8 mouse cellular contexts compared by ENCODE assay signal in the genomic region with DNA sequence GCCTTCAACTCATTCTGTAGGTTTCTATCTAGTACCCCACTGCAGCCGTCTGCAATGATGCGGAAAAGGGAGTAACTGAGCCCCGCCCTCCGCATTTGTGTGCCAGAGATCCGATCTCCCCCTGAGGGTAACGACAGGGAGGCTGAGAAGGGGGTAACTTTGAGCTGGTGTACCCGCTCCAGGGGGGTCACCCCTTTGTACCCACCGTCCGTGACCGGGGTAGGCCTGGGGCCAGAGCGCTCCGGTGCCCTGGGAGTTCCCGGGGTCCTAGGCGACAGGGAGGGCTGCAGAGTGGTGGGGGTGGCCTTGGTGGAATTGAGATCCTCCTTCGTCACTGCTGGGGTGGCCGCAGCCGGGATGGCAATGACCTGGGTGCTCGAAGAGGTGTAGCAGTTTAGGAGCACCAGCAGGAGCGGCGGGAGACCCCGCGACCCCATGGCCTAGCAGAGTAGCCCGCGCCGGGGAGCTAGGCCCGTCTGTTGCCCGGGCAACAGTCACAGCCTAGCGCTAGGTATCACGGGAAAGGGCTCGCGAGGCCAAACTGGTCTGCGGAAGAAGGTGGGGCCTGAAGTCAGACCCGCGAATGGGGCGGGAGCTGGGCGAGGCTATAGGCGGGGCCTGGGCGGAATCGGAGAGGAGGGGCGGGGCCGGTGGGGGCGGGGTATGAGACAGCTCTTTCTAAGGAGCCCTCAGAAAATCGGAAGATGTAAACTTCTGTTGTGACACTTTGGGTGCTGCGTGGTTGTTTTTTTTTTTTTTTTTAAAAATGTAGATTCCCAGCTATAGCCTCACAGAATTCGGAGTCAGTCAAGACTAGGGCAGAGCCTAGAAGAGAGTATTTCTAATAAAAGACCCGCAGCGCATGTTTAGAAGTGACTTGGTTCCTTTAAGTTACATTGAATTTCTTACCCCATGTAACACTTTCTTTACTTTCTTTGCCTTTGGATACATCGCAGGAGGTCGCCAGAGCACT. TPM values are rescaled to one million over a fixed set of nuclear protein-coding genes. Genes with fewer than 3 reads are reported as not detected.
DNase-seq lines count a peak whose midpoint lies in the region; ATAC-seq lines count a peak whose summit lies in the region.

A gene (minus strand): TSS at position 528 of the 973 bp plus-strand sequence.

- 2% methylated on average over 49 of the region's 49 CpGs for WGBS in hindbrain, embryonic 14.5 days

- H3K27me3 ChIP-seq in hindbrain, embryonic 14.5 days (ENCODE audit: control insufficient read depth, insufficient read depth, low read length): no peaks in the 10 kb centered on the region

- H3K27ac ChIP-seq in hindbrain, embryonic 14.5 days: peak within 1 kb of the TSS; percentile 77

- peak; percentile 97 for DNase-seq in R1 (ENCODE audit: low read depth, low spot score)
- peak; percentile 84 to 95 for DNase-seq in cerebellum, postnatal 25 days
- DNase-seq in frontal cortex, postnatal 25 days (ENCODE audit: low spot score in 2 of 2): peak; percentile 47 to 72
- DNase-seq in hindbrain, embryonic 14.5 days (ENCODE audit: low spot score): peak; percentile 88
- peak; percentile 82 to 83 for DNase-seq in layer of hippocampus, postnatal 36 days
- peak; percentile 92 to 94 for DNase-seq in lung, postnatal 4 days
- peak; percentile 84 for DNase-seq in retina, postnatal 7 days (ENCODE audit: low read depth, low spot score)
- DNase-seq in urinary bladder, adult 2 months (ENCODE audit: low spot score): peak; percentile 59

- peak within 1 kb of the TSS; percentile 77 for H3K4me2 ChIP-seq in hindbrain, embryonic 14.5 days (replicated peaks)

- peak; percentile 98 for ATAC-seq in hindbrain, embryonic 14.5 days (ENCODE audit: low FRiP score)

- peak within 1 kb of the TSS; percentile 81 for H3K9ac ChIP-seq in hindbrain, embryonic 14.5 days

- peaks cover 6% of the 10 kb centered on the region for H3K36me3 ChIP-seq in hindbrain, embryonic 14.5 days (replicated peaks; ENCODE audit: control insufficient read depth, insufficient read depth)

- H3K9me3 ChIP-seq in hindbrain, embryonic 14.5 days (ENCODE audit: control insufficient read depth, low read length): no peaks in the 10 kb centered on the region

- peaks cover 9% of the 10 kb centered on the region for H3K4me1 ChIP-seq in hindbrain, embryonic 14.5 days (replicated peaks; ENCODE audit: control insufficient read depth, insufficient read depth, low read length)

- peak within 1 kb of the TSS; percentile 70 for H3K4me3 ChIP-seq in hindbrain, embryonic 14.5 days (replicated peaks; ENCODE audit: low read length)

RNA-seq across cellular contexts. Expression of the gene that starts here (rescaled TPM):
- polyA plus RNA-seq in hindbrain, embryonic 14.5 days (2014; fragmentation: Nextera tagmentation; extraction: Ambion mirVana): 4.4 and 6.5 TPM in 2 replicates
- total RNA-seq in layer of hippocampus, postnatal 36 days (2021): 10 to 100 TPM; 11.5 to 14.5 TPM
- polyA plus RNA-seq in urinary bladder, adult 2 months (2012; rRNA removed): 15.6 and 17.7 TPM in 2 replicates

Comparison
In these comparisons a context has a peak if more than half of its experiments do, and no peak if none do; other contexts are left out.
1. Peak in every context shown above with its lines: DNase-seq, ATAC-seq, H3K4me3 ChIP-seq and H3K27ac ChIP-seq.